Mouse (Mus musculus) bone marrow, adult 2 months (tissue): ENCODE results near the gene Gabbr2.

Source experiments
- CTCF ChIP-seq: fragments of 200-500 bp; IDR thresholded peaks from 2 replicates; pipeline ENCODE4 v1.5.1; 2011; ENCODE audit warnings: low read length, control low read depth; ENCODE audit not compliant: control insufficient read depth, insufficient read depth
- POLR2A ChIP-seq: fragments of 200-500 bp; IDR thresholded peaks from 2 replicates; pipeline ENCODE4 v1.6.1; 2011; ENCODE audit warnings: low read depth, mild to moderate bottlenecking, control low read depth, low read length, borderline replicate concordance; ENCODE audit not compliant: control insufficient read depth

- no peak for TF ChIP-seq CTCF
- no peak for TF ChIP-seq POLR2A
These were observed 200.9 kb downstream of the Gabbr2 start for GRCm38 (mm10) chr4:46790609-46791267.
